Mouse (Mus musculus): Measurements from ENCODE around the gene Noc2l.

DNA sequence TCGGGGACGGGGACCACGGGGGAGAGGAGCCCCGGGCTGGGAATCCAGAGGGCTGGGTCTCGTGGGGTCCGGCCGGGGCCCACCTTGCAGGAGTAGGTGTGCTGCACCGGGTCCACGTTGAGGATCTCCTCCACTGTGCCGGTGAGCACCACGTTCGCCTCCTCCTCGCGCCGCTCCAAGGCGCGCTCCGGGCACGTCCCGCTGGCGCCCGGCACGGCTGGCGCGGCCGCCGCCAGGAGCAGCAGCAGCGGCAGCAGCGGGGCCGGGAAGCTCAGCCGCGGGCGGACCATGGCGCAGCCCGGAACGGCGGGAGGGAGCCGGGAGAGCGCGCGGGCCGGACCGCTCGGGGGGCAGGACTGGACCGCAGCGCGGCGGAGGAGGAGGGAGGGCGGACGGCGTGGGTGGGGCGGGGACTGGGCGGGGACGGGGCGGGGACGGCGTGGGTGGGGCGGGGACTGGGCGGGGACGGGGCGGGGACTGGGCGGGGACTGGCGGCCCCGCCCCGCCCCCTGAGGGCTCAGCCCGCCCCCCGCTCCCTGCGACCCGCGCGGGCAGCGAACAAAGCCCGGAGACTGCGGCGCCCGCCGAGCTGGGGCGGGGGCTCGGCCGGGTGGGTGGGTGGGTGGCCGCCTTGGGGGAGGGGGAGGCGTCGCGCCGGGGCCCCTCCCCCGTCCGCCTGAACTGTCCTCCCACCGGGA is 38.5 kb upstream of the Noc2l start, which contains the start of gene Agrn:
- TF ChIP-seq CTCF (IDR thresholded peaks at IDR 0.05; ENCODE audit: borderline replicate concordance, insufficient read depth, low read length), result no peak
- peak; percentile 65; the same call in 1 of the 2 replicates for TF ChIP-seq POLR2A (IDR thresholded peaks at IDR 0.05; ENCODE audit: low read depth, low read length)
